Mouse (Mus musculus) stomach, embryonic 16.5 days (tissue): Measurements from ENCODE around the gene Abca6. TPM values are rescaled to one million over a fixed set of nuclear protein-coding genes. Genes with fewer than 3 reads are reported as not detected.

ENCODE experiments used
- ATAC-seq: fragments of 200-750 bp; cut with Nextera tagmentation; 2 replicates; pipeline ENCODE4 v1.8.0; 2017; ENCODE audit warnings: moderate number of reproducible peaks, moderate TSS enrichment; ENCODE audit not compliant: insufficient read depth, low FRiP score
- H3K27ac ChIP-seq: fragments of 300-500 bp; sonication (generic); 2 replicates; pipeline ENCODE4 v1.5.1; 2014; ENCODE audit warnings: low read length
- H3K27me3 ChIP-seq: fragments of 300-500 bp; sonication (generic); 2 replicates; pipeline ENCODE4 v1.6.1; 2014; ENCODE audit warnings: low read length, control low read depth, mixed read lengths; ENCODE audit not compliant: control insufficient read depth, insufficient read depth
- H3K36me3 ChIP-seq: fragments of 300-500 bp; sonication (generic); 2 replicates; pipeline ENCODE4 v1.6.1; 2014; ENCODE audit warnings: low read length; ENCODE audit not compliant: control insufficient read depth, insufficient read depth
- H3K4me1 ChIP-seq: fragments of 300-500 bp; sonication (generic); 2 replicates; pipeline ENCODE4 v1.6.1; 2014; ENCODE audit warnings: low read length, control low read depth, mixed read lengths; ENCODE audit not compliant: control insufficient read depth, insufficient read depth
- H3K4me2 ChIP-seq: fragments of 300-500 bp; sonication (generic); 2 replicates; pipeline ENCODE4 v1.6.1; 2014; ENCODE audit warnings: low read depth, low read length, mixed read lengths
- H3K4me3 ChIP-seq: fragments of 300-500 bp; sonication (generic); replicated peaks from 2 replicates; pipeline ENCODE4 v1.5.1; 2014; ENCODE audit warnings: mild to moderate bottlenecking, low read length
- H3K9ac ChIP-seq: fragments of 300-500 bp; sonication (generic); 2 replicates; pipeline ENCODE4 v1.6.1; 2014; ENCODE audit warnings: low read length
- H3K9me3 ChIP-seq: fragments of 300-500 bp; sonication (generic); replicated peaks from 2 replicates; pipeline ENCODE4 v1.6.1; 2016; ENCODE audit warnings: low read length, control low read depth; ENCODE audit not compliant: control insufficient read depth
- WGBS: fragments of 180-500 bp; shearing (Covaris S2); extraction: QIAGEN DNeasy Blood & Tissue Kit; methylation state at CpG from one replicate; pipeline ENCODE4 v1.1.7; 2014; 5-methylcytosine and 5-hydroxymethylcytosine counted together
- polyA plus RNA-seq: library from polyadenylated mRNA; unstranded; fragments of >200 nt; fragmentation: Nextera tagmentation; extraction: Ambion mirVana; gene quantifications from 2 replicates; pipeline ENCODE4 v1.2.1, GENCODE M21; 2015

Gene Abca6
- polyA plus RNA-seq, 1 experiment from 2014 or later: 1.7 TPM

GRCm38 (mm10) chr11:110271745-110272144 is 20.2 kb upstream of the Abca6 start:
- Histone ChIP-seq H3K4me1 (0 out of 2 replicates have a peak, but pooled peaks cover 3% of the 10 kb centered on the region), H3K4me3 (no peak overlapping the region), H3K9ac (no peak overlapping the region), H3K27ac (no peak overlapping the region), H3K27me3 (no peaks in the 10 kb centered on the region), H3K4me2 (no peak overlapping the region), H3K36me3 (no peaks in the 10 kb centered on the region), H3K9me3 (no peaks in the 10 kb centered on the region)
- no peak for ATAC-seq
- WGBS: 7% methylated on average over 5 of the region's 5 CpGs

GRCm38 (mm10) chr11:110268244-110268844 is 16.8 kb upstream of the Abca6 start:
- no peaks in the 10 kb centered on the region for H3K27me3 ChIP-seq
- H3K4me3 ChIP-seq: no peak overlapping the region; the same call in 1 of the 2 replicates
- H3K4me2 ChIP-seq: peak overlapping the region; percentile 38; the same call in 1 of the 2 replicates
- 31% methylated on average over 8 of the region's 8 CpGs for WGBS
- no peaks in the 10 kb centered on the region for H3K36me3 ChIP-seq
- ATAC-seq: peak; percentile 71
- H3K9ac ChIP-seq: peak overlapping the region; percentile 55
- no peaks in the 10 kb centered on the region for H3K9me3 ChIP-seq
- no peak overlapping the region; the same call in 1 of the 2 replicates for H3K27ac ChIP-seq
- H3K4me1 ChIP-seq: 0 out of 2 replicates have a peak, but pooled peaks cover 3% of the 10 kb centered on the region

- no peaks in the 10 kb centered on the region for H3K36me3 ChIP-seq
- no peaks in the 10 kb centered on the region for H3K27me3 ChIP-seq
- ATAC-seq: no peak
- H3K9me3 ChIP-seq: no peaks in the 10 kb centered on the region
- 0 out of 2 replicates have a peak, but pooled peaks cover 3% of the 10 kb centered on the region for H3K4me1 ChIP-seq
- H3K4me2 ChIP-seq: no peak overlapping the region
- no peak overlapping the region for H3K27ac ChIP-seq
- no peak overlapping the region for H3K9ac ChIP-seq
- 89% methylated on average over 6 of the region's 6 CpGs for WGBS
- no peak overlapping the region for H3K4me3 ChIP-seq
Observed at GRCm38 (mm10) chr11:110267232-110267631, 15.7 kb upstream of the Abca6 start.

GRCm38 (mm10) chr11:110266757-110267156 is 15.2 kb upstream of the Abca6 start:
- H3K4me3 ChIP-seq: no peak overlapping the region
- no peak overlapping the region for H3K27ac ChIP-seq
- 89% methylated on average over 11 of the region's 11 CpGs for WGBS
- H3K9me3 ChIP-seq: no peaks in the 10 kb centered on the region
- H3K4me1 ChIP-seq: 0 out of 2 replicates have a peak, but pooled peaks cover 3% of the 10 kb centered on the region
- no peak overlapping the region for H3K4me2 ChIP-seq
- no peaks in the 10 kb centered on the region for H3K36me3 ChIP-seq
- no peaks in the 10 kb centered on the region for H3K27me3 ChIP-seq
- no peak for ATAC-seq
- H3K9ac ChIP-seq: no peak overlapping the region

GRCm38 (mm10) chr11:110261867-110262266 is 10.3 kb upstream of the Abca6 start:
- Histone ChIP-seq H3K36me3 (no peaks in the 10 kb centered on the region), H3K27ac (no peak overlapping the region), H3K4me1 (no peaks in the 10 kb centered on the region), H3K4me3 (no peak overlapping the region), H3K27me3 (no peaks in the 10 kb centered on the region), H3K9ac (no peak overlapping the region), H3K9me3 (no peaks in the 10 kb centered on the region), H3K4me2 (no peak overlapping the region)
- WGBS: 73% methylated on average over 3 of the region's 3 CpGs
- no peak for ATAC-seq

- WGBS: 76% methylated on average over 4 of the region's 4 CpGs
- ATAC-seq: no peak
- Histone ChIP-seq H3K27ac (no peak overlapping the region), H3K4me1 (no peaks in the 10 kb centered on the region), H3K4me3 (no peak overlapping the region), H3K36me3 (no peaks in the 10 kb centered on the region), H3K27me3 (no peaks in the 10 kb centered on the region), H3K9ac (no peak overlapping the region), H3K4me2 (no peak overlapping the region), H3K9me3 (no peaks in the 10 kb centered on the region)
Observed at GRCm38 (mm10) chr11:110257911-110258310, 6.3 kb upstream of the Abca6 start.

GRCm38 (mm10) chr11:110257061-110257460 is 5.5 kb upstream of the Abca6 start:
- H3K9me3 ChIP-seq: no peaks in the 10 kb centered on the region
- no peaks in the 10 kb centered on the region for H3K36me3 ChIP-seq
- H3K4me3 ChIP-seq: no peak overlapping the region
- WGBS: 92% methylated on average over 4 of the region's 4 CpGs
- H3K9ac ChIP-seq: no peak overlapping the region
- no peaks in the 10 kb centered on the region for H3K27me3 ChIP-seq
- no peak overlapping the region for H3K4me2 ChIP-seq
- H3K4me1 ChIP-seq: no peaks in the 10 kb centered on the region
- ATAC-seq: no peak
- H3K27ac ChIP-seq: no peak overlapping the region

GRCm38 (mm10) chr11:110252256-110252655 is 680 bp upstream of the Abca6 start:
- Histone ChIP-seq H3K9ac (no peak overlapping the region), H3K27ac (no peak overlapping the region), H3K4me3 (no peak overlapping the region), H3K4me2 (no peak overlapping the region), H3K4me1 (no peaks in the 10 kb centered on the region), H3K9me3 (no peaks in the 10 kb centered on the region), H3K36me3 (no peaks in the 10 kb centered on the region), H3K27me3 (no peaks in the 10 kb centered on the region)
- no peak for ATAC-seq
- WGBS: 56% methylated on average over 3 of the region's 3 CpGs

GRCm38 (mm10) chr11:110244730-110245129 is 6.8 kb downstream of the Abca6 start:
- no peak for ATAC-seq
- 89% methylated on average over 10 of the region's 10 CpGs for WGBS
- Histone ChIP-seq H3K4me2 (no peak overlapping the region), H3K4me1 (no peaks in the 10 kb centered on the region), H3K27ac (no peak overlapping the region), H3K27me3 (no peaks in the 10 kb centered on the region), H3K9me3 (0 out of 2 replicates have a peak, but pooled peaks cover 3% of the 10 kb centered on the region), H3K9ac (no peak overlapping the region), H3K36me3 (no peaks in the 10 kb centered on the region), H3K4me3 (no peak overlapping the region)
